Mouse (Mus musculus): Measurements from ENCODE around the gene Aurka.

DNA sequence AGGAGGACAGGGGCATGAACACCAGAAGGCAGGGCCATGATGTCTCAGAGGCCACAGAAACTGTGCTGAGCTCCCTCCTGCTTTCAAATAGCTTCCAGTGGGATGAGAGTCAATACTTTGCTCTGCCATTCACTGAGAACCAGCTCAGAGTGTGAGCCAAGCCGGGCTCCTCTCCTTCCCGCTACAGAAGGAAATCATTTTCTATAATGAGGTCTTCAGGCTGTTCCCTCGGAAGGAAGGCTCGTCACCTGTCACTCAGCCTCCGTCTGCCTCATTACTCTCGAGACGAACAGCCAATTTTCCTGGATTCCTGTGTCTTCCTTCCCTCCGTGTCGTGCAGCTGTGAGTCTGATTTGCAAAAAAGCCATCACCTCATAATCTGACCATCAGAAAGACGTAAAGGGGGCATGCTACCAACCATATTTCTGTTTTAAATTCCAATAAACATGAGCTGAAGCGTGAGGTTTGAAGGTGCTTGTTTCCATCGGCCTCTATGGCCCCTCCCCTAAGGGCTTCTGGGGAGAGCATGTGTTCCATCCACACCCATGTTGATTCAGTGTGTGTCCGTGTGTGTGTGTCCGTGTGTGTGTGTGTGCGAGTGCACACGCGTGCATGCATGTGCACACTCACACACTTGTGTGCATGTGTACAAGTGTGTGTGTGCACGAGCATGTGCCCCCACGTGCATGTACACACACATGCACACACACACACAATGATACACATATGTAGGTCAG is 32.0 kb downstream of the Aurka start:
- TF ChIP-seq CTCF (IDR thresholded peaks at IDR 0.05; ENCODE audit: extremely low read depth, insufficient read depth, low read length) = no peak
- TF ChIP-seq POLR2A (IDR thresholded peaks at IDR 0.05; ENCODE audit: extremely low read depth, insufficient read depth, low read length) = no peak
